Mouse (Mus musculus): Measurements from ENCODE around the gene Nelfe. TPM values are rescaled to one million over a fixed set of nuclear protein-coding genes. Genes with fewer than 3 reads are reported as not detected.

The Nelfe gene
- total and polyA plus RNA-seq, 2 experiments from 2014 or later, result 32.9 to 63.5 TPM

DNA sequence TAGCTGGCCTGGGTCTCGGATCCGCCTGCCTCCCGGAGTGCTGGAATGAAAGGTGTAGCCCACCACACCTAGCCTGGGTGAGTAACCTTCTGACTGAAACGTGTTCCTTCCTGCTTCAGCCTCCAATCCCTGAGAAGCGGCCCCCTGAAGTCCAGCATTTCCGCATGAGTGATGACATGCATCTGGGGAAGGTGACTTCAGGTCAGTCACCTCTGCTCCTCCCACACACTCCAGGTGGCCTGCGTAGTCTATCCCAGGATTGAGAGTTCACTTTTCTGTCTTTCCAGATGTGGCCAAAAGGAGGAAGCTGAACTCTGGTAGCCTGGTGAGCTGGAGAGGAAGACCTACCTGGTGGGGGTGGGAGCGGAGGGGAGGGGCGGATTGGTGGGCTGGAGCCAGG is 52.7 kb downstream of the Nelfe start:
- Histone ChIP-seq H3K4me3 (ENCODE audit: low read length) (no peak overlapping the region), H3K27ac (no peak overlapping the region), H3K4me2 (ENCODE audit: low read depth, low read length) (no peak overlapping the region), H3K4me1 (ENCODE audit: insufficient read depth, low read length) (no peaks in the 10 kb centered on the region), H3K27me3 (ENCODE audit: insufficient read depth, low read length) (no peaks in the 10 kb centered on the region), H3K9ac (replicated peaks; ENCODE audit: low read length) (no peak overlapping the region), H3K36me3 (ENCODE audit: insufficient read depth, low read length) (peaks cover 55% of the 10 kb centered on the region), H3K9me3 (ENCODE audit: low read length) (no peaks in the 10 kb centered on the region)
- TF ChIP-seq CTCF (IDR thresholded peaks at IDR 0.05; ENCODE audit: low read depth), result no peak
- no peak for DNase-seq (ENCODE audit: low spot score)
- WGBS, result 90% methylated on average over 9 of the region's 9 CpGs
- no peak for ATAC-seq

Small RNA genes lying within 50 kb of the gene (microRNA-seq; reads per million reads assigned to microRNA genes)
- gene Mir6970, result 0.18 to 0.36 reads per million in 2 experiments
- 0.72 to 4.1 reads per million in 2 experiments for gene Mir6971
- gene Mir6972, result 0 reads per million in 2 experiments

Other genes with a start within 250 kb of the Nelfe start
Only the 30 nearest of the 37 such genes appear.
- gene Ppt2, start 221.9 kb upstream of the Nelfe start, total RNA-seq (2014; rRNA removed), result 33.6 and 42.3 TPM in 2 replicates
- gene Ppt2, start 221.9 kb upstream of the Nelfe start, polyA plus RNA-seq (2015; fragmentation: Nextera tagmentation; extraction: Ambion mirVana), result 17.9 and 20.0 TPM in 2 replicates
- 7.5 and 8.1 TPM in 2 replicates for gene Prrt1, start 220.9 kb upstream of the Nelfe start, total RNA-seq (2014; rRNA removed)
- gene Prrt1, start 220.9 kb upstream of the Nelfe start, polyA plus RNA-seq (2015; fragmentation: Nextera tagmentation; extraction: Ambion mirVana), result 7.3 and 7.9 TPM in 2 replicates
- 4.9 and 6.1 TPM in 2 replicates for gene Fkbpl, start 205.6 kb upstream of the Nelfe start, total RNA-seq (2014; rRNA removed)
- 10.4 and 11.8 TPM in 2 replicates for gene Fkbpl, start 205.6 kb upstream of the Nelfe start, polyA plus RNA-seq (2015; fragmentation: Nextera tagmentation; extraction: Ambion mirVana)
- 53.6 and 70.6 TPM in 2 replicates for gene Atf6b, start 203.2 kb upstream of the Nelfe start, total RNA-seq (2014; rRNA removed)
- gene Atf6b, start 203.2 kb upstream of the Nelfe start, polyA plus RNA-seq (2015; fragmentation: Nextera tagmentation; extraction: Ambion mirVana), result 74.2 and 78.2 TPM in 2 replicates
- gene Tnxb, start 179.9 kb upstream of the Nelfe start, total RNA-seq (2014; rRNA removed), result 3.1 and 4.0 TPM in 2 replicates
- 0.16 and 0.28 TPM in 2 replicates for gene Tnxb, start 179.9 kb upstream of the Nelfe start, polyA plus RNA-seq (2015; fragmentation: Nextera tagmentation; extraction: Ambion mirVana)
- gene C4b, start 106.5 kb upstream of the Nelfe start, total RNA-seq (2014; rRNA removed), result 1.0 and 1.9 TPM in 2 replicates
- gene C4b, start 106.5 kb upstream of the Nelfe start, polyA plus RNA-seq (2015; fragmentation: Nextera tagmentation; extraction: Ambion mirVana), result 0.86 and 1.1 TPM in 2 replicates
- not detected in 2 replicates for gene Cyp21a1, start 45.8 kb upstream of the Nelfe start, total RNA-seq (2014; rRNA removed)
- gene Cyp21a1, start 45.8 kb upstream of the Nelfe start, polyA plus RNA-seq (2015; fragmentation: Nextera tagmentation; extraction: Ambion mirVana), result not detected in 2 replicates
- gene Stk19, start 13.4 kb upstream of the Nelfe start, total RNA-seq (2014; rRNA removed), result 17.5 and 29.6 TPM in 2 replicates
- 45.5 and 46.5 TPM in 2 replicates for gene Stk19, start 13.4 kb upstream of the Nelfe start, polyA plus RNA-seq (2015; fragmentation: Nextera tagmentation; extraction: Ambion mirVana)
- gene Dxo, start 13.4 kb upstream of the Nelfe start, total RNA-seq (2014; rRNA removed), result 36.4 and 48.9 TPM in 2 replicates
- gene Dxo, start 13.4 kb upstream of the Nelfe start, polyA plus RNA-seq (2015; fragmentation: Nextera tagmentation; extraction: Ambion mirVana), result 47.6 and 53.8 TPM in 2 replicates
- gene Skiv2l, start 181 bp upstream of the Nelfe start, total RNA-seq (2014; rRNA removed), result 98.1 and 100 TPM in 2 replicates
- gene Skiv2l, start 181 bp upstream of the Nelfe start, polyA plus RNA-seq (2015; fragmentation: Nextera tagmentation; extraction: Ambion mirVana), result 43.8 and 44.5 TPM in 2 replicates
- gene Cfb, start 12.1 kb downstream of the Nelfe start, total RNA-seq (2014; rRNA removed), result 0.07 and 0.26 TPM in 2 replicates
- 1.0 and 1.3 TPM in 2 replicates for gene Cfb, start 12.1 kb downstream of the Nelfe start, polyA plus RNA-seq (2015; fragmentation: Nextera tagmentation; extraction: Ambion mirVana)
- gene Zbtb12, start 29.1 kb downstream of the Nelfe start, total RNA-seq (2014; rRNA removed), result 20.7 and 31.1 TPM in 2 replicates
- 5.1 and 6.5 TPM in 2 replicates for gene Zbtb12, start 29.1 kb downstream of the Nelfe start, polyA plus RNA-seq (2015; fragmentation: Nextera tagmentation; extraction: Ambion mirVana)
- gene Gm20547, start 31.7 kb downstream of the Nelfe start, total RNA-seq (2014; rRNA removed), result not detected in 2 replicates
- gene Gm20547, start 31.7 kb downstream of the Nelfe start, polyA plus RNA-seq (2015; fragmentation: Nextera tagmentation; extraction: Ambion mirVana), result not detected in 2 replicates
- gene C2, start 47.9 kb downstream of the Nelfe start, total RNA-seq (2014; rRNA removed), result 5.4 and 7.8 TPM in 2 replicates
- gene C2, start 47.9 kb downstream of the Nelfe start, polyA plus RNA-seq (2015; fragmentation: Nextera tagmentation; extraction: Ambion mirVana), result 5.5 and 6.0 TPM in 2 replicates
- 309 and 317 TPM in 2 replicates for gene Ehmt2, start 48.1 kb downstream of the Nelfe start, total RNA-seq (2014; rRNA removed)
- 57.4 and 57.6 TPM in 2 replicates for gene Ehmt2, start 48.1 kb downstream of the Nelfe start, polyA plus RNA-seq (2015; fragmentation: Nextera tagmentation; extraction: Ambion mirVana)
- gene Slc44a4, start 64.1 kb downstream of the Nelfe start, total RNA-seq (2014; rRNA removed), result 0.22 TPM in 1 of 2 replicates, not detected in the other
- gene Slc44a4, start 64.1 kb downstream of the Nelfe start, polyA plus RNA-seq (2015; fragmentation: Nextera tagmentation; extraction: Ambion mirVana), result 0.18 and 0.25 TPM in 2 replicates
- gene Neu1, start 80.9 kb downstream of the Nelfe start, total RNA-seq (2014; rRNA removed), result 50.9 and 93.9 TPM in 2 replicates
- gene Neu1, start 80.9 kb downstream of the Nelfe start, polyA plus RNA-seq (2015; fragmentation: Nextera tagmentation; extraction: Ambion mirVana), result 42.9 and 43.1 TPM in 2 replicates
- gene Hspa1b, start 108.8 kb downstream of the Nelfe start, total RNA-seq (2014; rRNA removed), result 15.2 and 20.4 TPM in 2 replicates
- 0.51 and 0.55 TPM in 2 replicates for gene Hspa1b, start 108.8 kb downstream of the Nelfe start, polyA plus RNA-seq (2015; fragmentation: Nextera tagmentation; extraction: Ambion mirVana)
- not detected in 2 replicates for gene Gm20481, start 119.5 kb downstream of the Nelfe start, total RNA-seq (2014; rRNA removed)
- not detected in 2 replicates for gene Gm20481, start 119.5 kb downstream of the Nelfe start, polyA plus RNA-seq (2015; fragmentation: Nextera tagmentation; extraction: Ambion mirVana)
- gene Hspa1a, start 121.8 kb downstream of the Nelfe start, total RNA-seq (2014; rRNA removed), result 25.0 and 29.0 TPM in 2 replicates
- gene Hspa1a, start 121.8 kb downstream of the Nelfe start, polyA plus RNA-seq (2015; fragmentation: Nextera tagmentation; extraction: Ambion mirVana), result 13.6 and 14.7 TPM in 2 replicates
- gene Hspa1l, start 122.3 kb downstream of the Nelfe start, total RNA-seq (2014; rRNA removed), result 0.99 and 1.4 TPM in 2 replicates
- gene Hspa1l, start 122.3 kb downstream of the Nelfe start, polyA plus RNA-seq (2015; fragmentation: Nextera tagmentation; extraction: Ambion mirVana), result 0.76 TPM in 2 replicates
- 35.5 and 43.1 TPM in 2 replicates for gene Lsm2, start 131.5 kb downstream of the Nelfe start, total RNA-seq (2014; rRNA removed)
- 106 and 110 TPM in 2 replicates for gene Lsm2, start 131.5 kb downstream of the Nelfe start, polyA plus RNA-seq (2015; fragmentation: Nextera tagmentation; extraction: Ambion mirVana)
- 128 TPM in 2 replicates for gene Vars, start 150.6 kb downstream of the Nelfe start, total RNA-seq (2014; rRNA removed)
- gene Vars, start 150.6 kb downstream of the Nelfe start, polyA plus RNA-seq (2015; fragmentation: Nextera tagmentation; extraction: Ambion mirVana), result 39.9 and 41.7 TPM in 2 replicates
- gene Vwa7, start 166.2 kb downstream of the Nelfe start, total RNA-seq (2014; rRNA removed), result 0.68 and 1.2 TPM in 2 replicates
- 0.11 and 0.18 TPM in 2 replicates for gene Vwa7, start 166.2 kb downstream of the Nelfe start, polyA plus RNA-seq (2015; fragmentation: Nextera tagmentation; extraction: Ambion mirVana)
- gene Sapcd1, start 177.6 kb downstream of the Nelfe start, total RNA-seq (2014; rRNA removed), result 0.65 and 2.1 TPM in 2 replicates
- gene Sapcd1, start 177.6 kb downstream of the Nelfe start, polyA plus RNA-seq (2015; fragmentation: Nextera tagmentation; extraction: Ambion mirVana), result 2.4 and 2.7 TPM in 2 replicates
- gene Msh5, start 196.4 kb downstream of the Nelfe start, total RNA-seq (2014; rRNA removed), result 1.1 and 6.4 TPM in 2 replicates
- 2.2 and 3.1 TPM in 2 replicates for gene Msh5, start 196.4 kb downstream of the Nelfe start, polyA plus RNA-seq (2015; fragmentation: Nextera tagmentation; extraction: Ambion mirVana)
- gene Clic1, start 199.6 kb downstream of the Nelfe start, total RNA-seq (2014; rRNA removed), result 56.9 and 59.5 TPM in 2 replicates
- gene Clic1, start 199.6 kb downstream of the Nelfe start, polyA plus RNA-seq (2015; fragmentation: Nextera tagmentation; extraction: Ambion mirVana), result 81.9 and 88.5 TPM in 2 replicates
- 216 and 228 TPM in 2 replicates for gene Ddah2, start 208.6 kb downstream of the Nelfe start, total RNA-seq (2014; rRNA removed)
- gene Ddah2, start 208.6 kb downstream of the Nelfe start, polyA plus RNA-seq (2015; fragmentation: Nextera tagmentation; extraction: Ambion mirVana), result 322 and 331 TPM in 2 replicates
- gene Ly6g6c, start 215.0 kb downstream of the Nelfe start, total RNA-seq (2014; rRNA removed), result not detected in 2 replicates
- not detected in 2 replicates for gene Ly6g6c, start 215.0 kb downstream of the Nelfe start, polyA plus RNA-seq (2015; fragmentation: Nextera tagmentation; extraction: Ambion mirVana)
- not detected in 2 replicates for gene Mpig6b, start 215.8 kb downstream of the Nelfe start, total RNA-seq (2014; rRNA removed)
- 0.18 TPM in 2 replicates for gene Mpig6b, start 215.8 kb downstream of the Nelfe start, polyA plus RNA-seq (2015; fragmentation: Nextera tagmentation; extraction: Ambion mirVana)

Measured in hindbrain, postnatal 0 days (tissue).